Mouse (Mus musculus) stomach, postnatal 0 days (tissue): ENCODE results near the gene Sgk1.

ENCODE experiments used
- CTCF ChIP-seq: IDR thresholded peaks from 2 replicates; pipeline ENCODE4 v1.5.1; 2016; ENCODE audit warnings: antibody characterized with exemption, low read depth, mild to moderate bottlenecking, moderate library complexity
- EP300 ChIP-seq: optimal IDR thresholded peaks from 2 replicates; pipeline ENCODE3; 2016; ENCODE audit warnings: antibody characterized with exemption

GRCm38 (mm10) chr10:21994431-21994914 is 112.5 kb downstream of the Sgk1 start:
- TF ChIP-seq CTCF, result no peak; the same call in 1 of the 2 replicates
- TF ChIP-seq EP300, result peak; percentile 15
